Mouse (Mus musculus): ENCODE data around the gene Dram1.

- TF ChIP-seq CTCF (IDR thresholded peaks at IDR 0.05; ENCODE audit: low read depth) (no peak), EP300 (IDR thresholded peaks at IDR 0.05; ENCODE audit: low read depth) (no peak)
Measured at GRCm38 (mm10) chr10:88362218-88362617, 16.7 kb downstream of the Dram1 start.

Data from liver, postnatal 0 days (tissue).